Mouse (Mus musculus) E14TG2a.4 (cell line): ENCODE results near the gene Mtcl1.

Experiments used
- CTCF ChIP-seq: conservative IDR thresholded peaks from 2 replicates; pipeline ENCODE4 v1.5.1; 2014; ENCODE audit warnings: low read length
- NANOG ChIP-seq: IDR thresholded peaks from 2 replicates; pipeline ENCODE4 v1.6.1; 2014; ENCODE audit warnings: borderline replicate concordance, low read length, mixed read lengths

- TF ChIP-seq CTCF, result no peak
- peak; percentile 46; the same call in 1 of the 2 replicates for TF ChIP-seq NANOG
Measured at GRCm38 (mm10) chr17:66439051-66439753, 10.3 kb downstream of the Mtcl1 start.
